Mouse (Mus musculus) kidney, postnatal 0 days (tissue): ENCODE data around the gene Lzts2. TPM values are rescaled to one million over a fixed set of nuclear protein-coding genes. Genes with fewer than 3 reads are reported as not detected.

Source experiments
- ATAC-seq: fragments of 200-750 bp; cut with Nextera tagmentation; replicated peaks from 2 replicates; pipeline ENCODE4 v1.8.0; 2017; ENCODE audit warnings: low read depth, moderate number of reproducible peaks, moderate TSS enrichment, moderate library complexity; ENCODE audit not compliant: low FRiP score
- DNase-seq: peaks from one replicate; pipeline ENCODE4 v3.0.0-alpha.2; 2016; ENCODE audit warnings: low spot score
- H3K27ac ChIP-seq: fragments of 300-500 bp; sonication (generic); 2 replicates; pipeline ENCODE4 v1.5.1; 2014; ENCODE audit warnings: mild to moderate bottlenecking
- H3K27me3 ChIP-seq: fragments of 300-500 bp; sonication (generic); 2 replicates; pipeline ENCODE4 v1.6.1; 2014; ENCODE audit warnings: low read length, mixed read lengths; ENCODE audit not compliant: insufficient read depth
- H3K36me3 ChIP-seq: fragments of 300-500 bp; sonication (generic); 2 replicates; pipeline ENCODE4 v1.6.1; 2014; ENCODE audit warnings: low read length, mixed read lengths; ENCODE audit not compliant: insufficient read depth
- H3K4me1 ChIP-seq: fragments of 300-500 bp; sonication (generic); replicated peaks from 2 replicates; pipeline ENCODE4 v1.6.1; 2014; ENCODE audit warnings: antibody characterized with exemption, low read length, mixed read lengths; ENCODE audit not compliant: insufficient read depth
- H3K4me2 ChIP-seq: fragments of 300-500 bp; sonication (generic); 2 replicates; pipeline ENCODE4 v1.6.1; 2014; ENCODE audit warnings: mild to moderate bottlenecking, low read length, moderate library complexity, mixed read lengths
- H3K4me3 ChIP-seq: fragments of 300-500 bp; sonication (generic); replicated peaks from 2 replicates; pipeline ENCODE4 v1.5.1; 2014; ENCODE audit warnings: low read depth, low read length
- H3K9ac ChIP-seq: fragments of 300-500 bp; sonication (generic); 2 replicates; pipeline ENCODE4 v1.6.1; 2014; ENCODE audit warnings: low read depth, low read length
- H3K9me3 ChIP-seq: fragments of 300-500 bp; sonication (generic); replicated peaks from 2 replicates; pipeline ENCODE4 v1.6.1; 2016; ENCODE audit warnings: low read length, inconsistent platforms, mixed read lengths
- CTCF ChIP-seq: IDR thresholded peaks from 2 replicates; pipeline ENCODE4 v1.5.1; 2016; ENCODE audit warnings: antibody characterized with exemption, low read depth, mild to moderate bottlenecking, moderate library complexity
- WGBS: fragments of 180-500 bp; shearing (Covaris S2); extraction: QIAGEN DNeasy Blood & Tissue Kit; methylation state at CpG from one replicate; pipeline ENCODE4 v1.1.7; 2014; 5-methylcytosine and 5-hydroxymethylcytosine counted together
- polyA plus RNA-seq: library from polyadenylated mRNA; unstranded; fragments of >200 nt; fragmentation: Nextera tagmentation; extraction: Ambion mirVana; gene quantifications from 2 replicates; pipeline ENCODE4 v1.2.1, GENCODE M21; 2015

Gene Lzts2
- polyA plus RNA-seq, 1 experiment from 2014 or later = 69.5 TPM

- Histone ChIP-seq H3K36me3 (0 out of 2 replicates have a peak, but pooled peaks cover 2% of the 10 kb centered on the region), H3K4me3 (no peak overlapping the region), H3K27ac (no peak overlapping the region), H3K4me2 (no peak overlapping the region), H3K4me1 (peaks cover 14% of the 10 kb centered on the region), H3K27me3 (0 out of 2 replicates have a peak, but pooled peaks cover 4% of the 10 kb centered on the region), H3K9me3 (no peaks in the 10 kb centered on the region), H3K9ac (no peak overlapping the region)
- DNase-seq (no peak), ATAC-seq (no peak)
- 44% methylated on average over 11 of the region's 11 CpGs for WGBS
- no peak for TF ChIP-seq CTCF
Observed at GRCm38 (mm10) chr19:45044389-45044927, 30.2 kb downstream of the Lzts2 start.

GRCm38 (mm10) chr19:45045236-45045635 lies 31.0 kb downstream of the Lzts2 start:
- WGBS = 23% methylated on average over 15 of the region's 15 CpGs
- peak; percentile 68 for DNase-seq
- H3K4me1 ChIP-seq = peaks cover 14% of the 10 kb centered on the region
- H3K9me3 ChIP-seq = no peaks in the 10 kb centered on the region
- 0 out of 2 replicates have a peak, but pooled peaks cover 4% of the 10 kb centered on the region for H3K27me3 ChIP-seq
- H3K4me2 ChIP-seq = no peak overlapping the region
- H3K9ac ChIP-seq = no peak overlapping the region
- H3K36me3 ChIP-seq = 0 out of 2 replicates have a peak, but pooled peaks cover 6% of the 10 kb centered on the region
- no peak for ATAC-seq
- no peak for TF ChIP-seq CTCF
- no peak overlapping the region for H3K4me3 ChIP-seq
- H3K27ac ChIP-seq = no peak overlapping the region

- 65% methylated on average over 5 of the region's 5 CpGs for WGBS
- H3K27ac ChIP-seq = no peak within 1 kb of the TSS
- no peak for TF ChIP-seq CTCF
Observed at GRCm38 (mm10) chr19:45045651-45046050, 31.4 kb downstream of the Lzts2 start, which contains the start of gene Pdzd7. TSS of gene Pdzd7 (minus strand) at chr19:45045717.

DNA sequence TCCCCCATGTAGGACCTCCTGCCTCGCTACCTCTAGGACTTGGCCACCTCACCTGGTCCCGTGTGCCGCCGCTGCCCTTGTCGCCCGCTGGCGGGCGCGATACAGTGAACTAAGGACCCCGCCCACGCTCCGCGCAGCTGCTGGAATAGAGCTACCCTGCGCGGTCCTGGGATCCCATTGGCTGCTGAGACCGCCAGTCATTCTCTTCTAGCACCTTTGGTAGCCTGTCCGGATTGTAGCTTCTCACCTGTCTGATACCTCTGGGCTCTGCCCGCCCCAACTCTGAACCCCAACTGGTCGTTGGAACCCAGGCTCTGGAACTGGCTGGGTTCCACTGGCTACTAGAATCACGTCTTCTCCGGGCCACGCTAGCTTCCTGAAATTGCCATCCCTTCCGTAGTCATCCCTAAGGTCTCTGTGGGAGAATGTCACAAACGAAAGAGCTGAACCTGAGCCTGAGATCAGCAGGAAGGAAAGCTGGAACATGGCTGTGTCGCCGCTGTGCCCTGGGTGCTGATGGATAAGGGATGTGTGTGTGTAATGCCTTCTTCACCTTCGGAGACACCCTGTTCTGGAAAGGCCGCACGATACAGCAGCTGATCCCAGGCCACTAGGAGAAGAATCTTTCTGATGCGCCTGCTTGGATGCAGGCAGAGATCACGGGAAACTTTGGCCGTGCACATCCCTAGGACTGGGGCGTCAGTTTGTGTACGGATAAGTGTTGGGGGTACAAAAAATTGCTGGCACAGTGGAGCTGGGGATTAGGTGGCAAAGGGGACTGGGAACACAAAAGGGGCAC lies 32.5 kb downstream of the Lzts2 start:
- TF ChIP-seq CTCF = peak; percentile 24; the same call in 1 of the 2 replicates
- ATAC-seq (peak; percentile 41; the same call in 1 of the 2 replicates), DNase-seq (peak; percentile 84)
- Histone ChIP-seq H3K4me1 (peaks cover 14% of the 10 kb centered on the region), H3K36me3 (0 out of 2 replicates have a peak, but pooled peaks cover 6% of the 10 kb centered on the region), H3K4me2 (peak overlapping the region; percentile 91), H3K9ac (peak overlapping the region; percentile 64; the same call in 1 of the 2 replicates), H3K4me3 (peak overlapping the region; percentile 52), H3K9me3 (no peaks in the 10 kb centered on the region), H3K27me3 (0 out of 2 replicates have a peak, but pooled peaks cover 4% of the 10 kb centered on the region), H3K27ac (peak overlapping the region; percentile 93)
- WGBS = 1% methylated on average over 34 of the region's 34 CpGs

More at GRCm38 (mm10) chr19:45045651-45046050, 31.4 kb downstream of the Lzts2 start, which contains the start of gene Pdzd7:
- DNase-seq (no peak), ATAC-seq (no peak)
- H3K36me3 ChIP-seq = 0 out of 2 replicates have a peak, but pooled peaks cover 6% of the 10 kb centered on the region
- peak within 1 kb of the TSS; percentile 91 for H3K4me2 ChIP-seq
- no peaks in the 10 kb centered on the region for H3K9me3 ChIP-seq
- peaks cover 14% of the 10 kb centered on the region for H3K4me1 ChIP-seq
- 0 out of 2 replicates have a peak, but pooled peaks cover 4% of the 10 kb centered on the region for H3K27me3 ChIP-seq
- no peak within 1 kb of the TSS for H3K9ac ChIP-seq
- H3K4me3 ChIP-seq = peak within 1 kb of the TSS; percentile 52

DNA sequence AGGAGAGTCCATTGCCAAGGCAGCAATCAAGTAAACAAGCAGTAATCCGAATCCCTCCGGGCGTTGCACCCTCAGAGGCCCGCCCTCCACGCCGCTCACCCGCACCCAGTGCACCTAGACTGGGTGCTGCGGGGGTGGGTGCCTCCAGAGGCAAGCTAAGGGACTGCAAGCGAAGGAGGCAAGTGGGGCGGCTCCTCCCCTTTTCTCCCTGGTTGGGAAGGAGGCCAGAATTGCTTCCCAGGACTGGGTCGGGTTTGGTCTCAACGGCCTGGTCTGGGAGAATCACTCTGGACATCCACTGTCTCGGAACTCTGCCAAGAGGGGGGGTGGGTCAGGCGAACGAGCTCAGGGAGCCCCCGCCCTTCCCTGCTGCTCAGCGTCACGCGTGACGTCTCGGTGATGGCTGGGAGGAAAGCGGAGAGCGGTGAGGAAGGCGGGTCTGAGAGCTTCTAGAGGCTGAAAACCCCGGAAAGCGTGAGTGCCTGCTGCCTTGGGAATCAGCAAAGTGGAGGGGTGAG lies 33.3 kb downstream of the Lzts2 start, which contains the start of gene Sfxn3:
Gene Sfxn3, plus strand, starts transcription at position 87 of the 518 bp plus-strand sequence.
- Histone ChIP-seq H3K36me3 (peaks cover 14% of the 10 kb centered on the region; the same call in 1 of the 2 replicates), H3K9me3 (no peaks in the 10 kb centered on the region), H3K9ac (peak within 1 kb of the TSS; percentile 64), H3K27ac (peak within 1 kb of the TSS; percentile 93), H3K27me3 (0 out of 2 replicates have a peak, but pooled peaks cover 4% of the 10 kb centered on the region), H3K4me1 (peaks cover 14% of the 10 kb centered on the region), H3K4me2 (peak within 1 kb of the TSS; percentile 91), H3K4me3 (peak within 1 kb of the TSS; percentile 52)
- under 1% methylated on average over 26 of the region's 26 CpGs for WGBS
- ATAC-seq (peak; percentile 77), DNase-seq (peak; percentile 95)
- peak; percentile 70 for TF ChIP-seq CTCF
